Mouse (Mus musculus): ENCODE data around the gene Ctrl. TPM values are rescaled to one million over a fixed set of nuclear protein-coding genes. Genes with fewer than 3 reads are reported as not detected.

The Ctrl gene
- total and polyA plus RNA-seq, 3 experiments = 1.5 to 3.0 TPM; not detected in 1

DNA sequence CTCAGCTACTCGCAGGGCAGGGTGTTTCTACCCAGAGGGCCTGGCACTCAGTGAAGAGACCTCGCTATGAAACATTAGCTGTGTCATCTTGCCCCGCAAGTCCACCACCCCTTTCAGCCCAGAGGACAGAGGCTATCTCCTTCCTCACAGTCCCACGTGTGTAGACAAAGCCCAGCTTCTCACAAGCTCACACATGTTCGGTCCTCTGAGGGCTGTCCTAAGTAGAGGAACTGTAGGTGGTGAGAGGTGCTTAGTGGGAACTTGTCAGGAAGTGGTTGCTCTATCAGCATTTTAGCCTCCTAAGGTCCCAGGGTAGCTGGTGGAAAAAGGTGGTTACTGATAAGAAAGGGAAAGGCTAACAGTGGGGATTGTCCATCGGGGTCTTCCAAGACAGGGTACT, 1.4 kb upstream of the Ctrl start:
- DNase-seq (ENCODE audit: low read depth, low spot score) = peak; percentile 86
- Histone ChIP-seq H3K36me3 (ENCODE audit: control insufficient read depth in 1 of 2, insufficient read depth in 2 of 2, low read length in 2 of 2) (peaks cover 0 to 13% of the 10 kb centered on the region in 2 experiments; a peak in 2 of 4 replicates), H3K9ac (ENCODE audit: control insufficient read depth, low read depth, low read length, poor library complexity, severe bottlenecking) (peak overlapping the region; percentile 80), H3K9me3 (replicated peaks; ENCODE audit: insufficient read depth, low read length) (no peaks in the 10 kb centered on the region), H3K4me3 (ENCODE audit: control insufficient read depth in 1 of 2, insufficient read depth in 1 of 2, low read depth in 2 of 2, low read length in 2 of 2) (peak overlapping the region in 1 of 2 experiments; percentile 67; a peak in 3 of 4 replicates), H3K4me1 (ENCODE audit: control insufficient read depth in 1 of 2, insufficient read depth in 2 of 2, low read length in 2 of 2) (peaks cover 4 to 14% of the 10 kb centered on the region in 2 experiments; a peak in 3 of 4 replicates), H3K27ac (ENCODE audit: control insufficient read depth, low read depth, low read length) (peak overlapping the region; percentile 90), H3K27me3 (ENCODE audit: control insufficient read depth in 1 of 2, insufficient read depth in 2 of 2, low read length in 2 of 2) (no peaks in the 10 kb centered on the region), H3K79me2 (ENCODE audit: control insufficient read depth, insufficient read depth, low read length, poor library complexity) (peaks cover 10% of the 10 kb centered on the region)
- TF ChIP-seq POLR2AphosphoS2 (IDR thresholded peaks at IDR 0.05; ENCODE audit: low read length) = peak; percentile 60; the same call in 1 of the 2 replicates
- TF ChIP-seq POLR2A (IDR thresholded peaks at IDR 0.05; ENCODE audit: control insufficient read depth in 1 of 2, insufficient read depth in 1 of 2, low read depth in 1 of 2, low read length in 2 of 2, poor library complexity in 1 of 2) = peak in 1 of 2 experiments; percentile 65; a peak in 1 of 4 replicates
- TF ChIP-seq EP300 (IDR thresholded peaks at IDR 0.05; ENCODE audit: low read depth in 1 of 2, low read length in 2 of 2) = peak; percentile 79 to 81
- TF ChIP-seq MAZ (IDR thresholded peaks at IDR 0.05; ENCODE audit: low read depth, low read length) = no peak
- peak; percentile 62 for TF ChIP-seq TCF12 (IDR thresholded peaks at IDR 0.05; ENCODE audit: low read depth, low read length)
- TF ChIP-seq MYC (IDR thresholded peaks at IDR 0.05; ENCODE audit: low read depth, low read length) = peak; percentile 96
- TF ChIP-seq GATA1 (IDR thresholded peaks at IDR 0.05; ENCODE audit: low read depth, low read length) = peak; percentile 82
- TF ChIP-seq SMC3 (IDR thresholded peaks at IDR 0.05; ENCODE audit: low read depth, low read length) = 0 out of 2 replicates have a peak, but pooled peaks have one; percentile 4
- peak; percentile 96 for TF ChIP-seq MXI1 (IDR thresholded peaks at IDR 0.05; ENCODE audit: low read depth, low read length)
- TF ChIP-seq TAL1 (IDR thresholded peaks at IDR 0.05; ENCODE audit: low read length) = peak; percentile 80
- TF ChIP-seq MAX (IDR thresholded peaks at IDR 0.05; ENCODE audit: low read length) = peak; percentile 89
- peak; percentile 69 for TF ChIP-seq SIN3A (IDR thresholded peaks at IDR 0.05; ENCODE audit: low read length)
- 0 out of 2 replicates have a peak, but pooled peaks have one; percentile 32 for TF ChIP-seq NELFE (IDR thresholded peaks at IDR 0.05; ENCODE audit: low read depth, low read length)
- TF ChIP-seq ETS1 (IDR thresholded peaks at IDR 0.05; ENCODE audit: low read depth, low read length) = peak; percentile 67
- TF ChIP-seq MYB (IDR thresholded peaks at IDR 0.05; ENCODE audit: low read depth, low read length) = no peak
- no peak for TF ChIP-seq ZKSCAN1 (IDR thresholded peaks at IDR 0.05; ENCODE audit: low read depth, low read length)
- no peak for TF ChIP-seq CTCF (IDR thresholded peaks at IDR 0.05 in 2 of 3, conservative IDR thresholded peaks at IDR 0.05 in 1 of 3; ENCODE audit: control insufficient read depth in 1 of 3, insufficient read depth in 1 of 3, low read depth in 2 of 3, low read length in 3 of 3, poor library complexity in 1 of 3, severe bottlenecking in 1 of 3)
- TF ChIP-seq HCFC1 (IDR thresholded peaks at IDR 0.05; ENCODE audit: low read depth, low read length) = no peak

GRCm38 (mm10) chr8:105932525-105932924, 1.1 kb downstream of the Ctrl start:
- H3K27ac ChIP-seq (ENCODE audit: control insufficient read depth, low read depth, low read length) = no peak overlapping the region
- no peaks in the 10 kb centered on the region for H3K27me3 ChIP-seq (ENCODE audit: control insufficient read depth in 1 of 2, insufficient read depth in 2 of 2, low read length in 2 of 2)
- no peaks in the 10 kb centered on the region for H3K9me3 ChIP-seq (replicated peaks; ENCODE audit: insufficient read depth, low read length)
- H3K36me3 ChIP-seq (ENCODE audit: control insufficient read depth in 1 of 2, insufficient read depth in 2 of 2, low read length in 2 of 2) = peaks cover 0 to 7% of the 10 kb centered on the region in 2 experiments; a peak in 1 of 4 replicates
- H3K79me2 ChIP-seq (ENCODE audit: control insufficient read depth, insufficient read depth, low read length, poor library complexity) = peaks cover 7% of the 10 kb centered on the region
- H3K4me3 ChIP-seq (ENCODE audit: control insufficient read depth in 1 of 2, insufficient read depth in 1 of 2, low read depth in 2 of 2, low read length in 2 of 2) = no peak overlapping the region
- H3K9ac ChIP-seq (ENCODE audit: control insufficient read depth, low read depth, low read length, poor library complexity, severe bottlenecking) = no peak overlapping the region
- DNase-seq (ENCODE audit: low read depth, low spot score) = no peak
- TF ChIP-seq POLR2AphosphoS2 (IDR thresholded peaks at IDR 0.05; ENCODE audit: low read length) (no peak), CHD2 (IDR thresholded peaks at IDR 0.05; ENCODE audit: low read length) (no peak), MAZ (IDR thresholded peaks at IDR 0.05; ENCODE audit: low read depth, low read length) (no peak), USF2 (IDR thresholded peaks at IDR 0.05; ENCODE audit: borderline replicate concordance in 1 of 2, insufficient read depth in 1 of 2, low read depth in 1 of 2, low read length in 2 of 2) (no peak), CTCF (IDR thresholded peaks at IDR 0.05 in 2 of 3, conservative IDR thresholded peaks at IDR 0.05 in 1 of 3; ENCODE audit: control insufficient read depth in 1 of 3, insufficient read depth in 1 of 3, low read depth in 2 of 3, low read length in 3 of 3, poor library complexity in 1 of 3, severe bottlenecking in 1 of 3) (no peak), POLR2AphosphoS5 (IDR thresholded peaks at IDR 0.05; ENCODE audit: borderline replicate concordance, low read depth, low read length) (no peak), KAT2A (conservative IDR thresholded peaks at IDR 0.05; ENCODE audit: low read depth, low read length) (no peak), TBP (IDR thresholded peaks at IDR 0.05; ENCODE audit: low read depth, low read length) (no peak), ETS1 (IDR thresholded peaks at IDR 0.05; ENCODE audit: low read depth, low read length) (no peak)
- peaks cover 4 to 14% of the 10 kb centered on the region in 2 experiments; a peak in 3 of 4 replicates for H3K4me1 ChIP-seq (ENCODE audit: control insufficient read depth in 1 of 2, insufficient read depth in 2 of 2, low read length in 2 of 2)

Data from MEL (cell line).